Mouse (Mus musculus) cerebellum, postnatal 10 days (tissue): ENCODE measurements at regions not wholly inside any gene's neighbourhood (a gene's known extent, or its start where the extent isn't known, plus 50 kb on each side); places are given as distances from the start of the nearest gene placed in this dataset.

ENCODE experiments used
- DNase-seq, 2 experiments: peaks; one replicate each; pipeline ENCODE4 v3.0.0; 2021; ENCODE audit warnings: mixed read lengths in 2 of 2

GRCm38 (mm10) chr19:14035371-14035770 is 122.0 kb downstream of the Olfr1505 start:
- DNase-seq, result no peak

GRCm38 (mm10) chr19:14035785-14036184 is 122.5 kb downstream of the Olfr1505 start:
- peak; percentile 5 for DNase-seq

- no peak for DNase-seq
These were observed 123.4 kb downstream of the Olfr1505 start for GRCm38 (mm10) chr19:14036750-14037149.

GRCm38 (mm10) chr19:14042753-14043152 is 129.4 kb downstream of the Olfr1505 start:
- DNase-seq, result peak in 1 of 2 experiments; percentile 1

- peak; percentile 14 to 44 for DNase-seq
These were observed 132.1 kb downstream of the Olfr1505 start for GRCm38 (mm10) chr19:14045456-14045855.

- DNase-seq, result peak; percentile 6 to 7
These were observed 138.7 kb downstream of the Olfr1505 start for GRCm38 (mm10) chr19:14052052-14052451.

- DNase-seq, result peak; percentile 55 to 61
These were observed 167.2 kb downstream of the Olfr1505 start for GRCm38 (mm10) chr19:14080538-14080937.

GRCm38 (mm10) chr19:14084726-14085125 is 171.4 kb downstream of the Olfr1505 start:
- DNase-seq, result no peak

- DNase-seq, result no peak
These were observed 176.8 kb downstream of the Olfr1505 start for GRCm38 (mm10) chr19:14090106-14090505.

GRCm38 (mm10) chr19:14094191-14094590 is 180.9 kb downstream of the Olfr1505 start:
- no peak for DNase-seq

- DNase-seq, result peak; percentile 74 to 80
These were observed 182.9 kb downstream of the Olfr1505 start for GRCm38 (mm10) chr19:14096187-14096586.

- no peak for DNase-seq
These were observed 195.8 kb downstream of the Olfr1505 start for GRCm38 (mm10) chr19:14109091-14109490.

GRCm38 (mm10) chr19:14123348-14124113 is 210.2 kb downstream of the Olfr1505 start:
- peak; percentile 3 to 7 for DNase-seq

- peak in 1 of 2 experiments; percentile 9 for DNase-seq
These were observed 211.0 kb downstream of the Olfr1505 start for GRCm38 (mm10) chr19:14124250-14124827.

- DNase-seq, result no peak
These were observed 211.7 kb downstream of the Olfr1505 start for GRCm38 (mm10) chr19:14124986-14125385.

GRCm38 (mm10) chr19:14128397-14129209 is 215.3 kb downstream of the Olfr1505 start:
- no peak for DNase-seq

GRCm38 (mm10) chr19:14161217-14161616 is 247.9 kb downstream of the Olfr1505 start:
- no peak for DNase-seq

GRCm38 (mm10) chr19:14162773-14163172 is 249.4 kb downstream of the Olfr1505 start:
- no peak for DNase-seq

- peak; percentile 10 to 12 for DNase-seq
These were observed 252.4 kb downstream of the Olfr1505 start for GRCm38 (mm10) chr19:14165775-14166174.

GRCm38 (mm10) chr19:14180244-14180643 is 266.9 kb downstream of the Olfr1505 start:
- DNase-seq, result no peak

GRCm38 (mm10) chr19:14180956-14181355 is 267.6 kb downstream of the Olfr1505 start:
- DNase-seq, result no peak

- DNase-seq, result no peak
These were observed 268.5 kb downstream of the Olfr1505 start for GRCm38 (mm10) chr19:14181661-14182415.

GRCm38 (mm10) chr19:14191820-14192219 is 278.5 kb downstream of the Olfr1505 start:
- no peak for DNase-seq
